Mouse (Mus musculus) thymus, adult 18-20 months (tissue): ENCODE measurements around the gene Fam214b.
A peak's percentile ranks its signal among the peaks of the same experiment; 100 is the strongest.

Experiments
- DNase-seq, 2 experiments: peaks; one replicate each; pipeline ENCODE4 v3.0.0; 2022; ENCODE audit warnings: mixed read lengths in 2 of 2

The Fam214b gene

GRCm38 (mm10) chr4:43005765-43006164, 40.3 kb downstream of the Fam214b start:
- DNase-seq = no peak

DNA sequence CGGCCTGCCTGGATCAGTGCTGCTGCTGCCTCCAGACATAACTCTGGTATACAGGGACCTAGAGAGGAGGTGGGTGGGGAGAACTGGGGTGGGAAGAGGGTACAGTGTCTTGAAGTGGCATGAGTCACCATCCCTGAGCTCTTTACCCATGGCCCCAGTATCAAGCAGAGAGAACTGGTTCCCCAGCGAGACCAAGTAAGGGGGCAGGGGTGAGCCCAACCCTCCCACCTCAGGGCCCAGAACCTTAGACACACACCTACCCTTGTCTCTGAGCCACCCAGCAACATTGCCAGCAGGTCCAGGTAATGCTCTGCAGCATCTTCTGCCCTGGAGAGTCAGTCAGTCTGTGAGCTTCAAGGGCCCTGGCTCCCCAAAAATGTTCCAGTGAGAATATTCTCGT, 41.1 kb downstream of the Fam214b start:
- no peak for DNase-seq

GRCm38 (mm10) chr4:43002756-43003439, 43.1 kb downstream of the Fam214b start:
- no peak for DNase-seq

DNA sequence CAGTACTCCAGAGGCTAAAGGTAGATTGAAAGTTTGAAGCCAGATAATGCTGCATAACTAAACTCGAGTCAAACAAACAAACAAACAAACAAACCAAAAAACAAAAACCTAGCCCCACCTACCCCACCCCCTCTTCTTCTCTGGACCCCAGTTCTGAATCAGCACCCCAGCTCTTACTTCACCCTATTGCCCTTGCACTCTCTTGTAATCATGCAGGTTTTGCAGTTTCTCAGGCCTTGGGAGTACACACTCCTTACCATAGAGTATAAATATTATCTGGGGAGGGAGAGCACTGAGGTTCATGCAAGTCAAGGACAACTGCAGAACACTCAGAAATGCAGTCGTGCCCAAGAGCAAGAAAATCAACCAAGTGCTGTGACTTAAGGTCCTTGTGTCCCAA, 44.7 kb downstream of the Fam214b start:
- no peak for DNase-seq

- DNase-seq = peak; percentile 98 to 99
Observed at GRCm38 (mm10) chr4:43000141-43000986, 45.7 kb downstream of the Fam214b start, which contains the start of gene Vcp. Vcp (minus strand) TSS chr4:43000507.

- DNase-seq = peak; percentile 61 to 66
Observed at GRCm38 (mm10) chr4:42999451-43000140, 46.4 kb downstream of the Fam214b start.

GRCm38 (mm10) chr4:42998022-42998421, 48.0 kb downstream of the Fam214b start:
- DNase-seq = no peak

DNA sequence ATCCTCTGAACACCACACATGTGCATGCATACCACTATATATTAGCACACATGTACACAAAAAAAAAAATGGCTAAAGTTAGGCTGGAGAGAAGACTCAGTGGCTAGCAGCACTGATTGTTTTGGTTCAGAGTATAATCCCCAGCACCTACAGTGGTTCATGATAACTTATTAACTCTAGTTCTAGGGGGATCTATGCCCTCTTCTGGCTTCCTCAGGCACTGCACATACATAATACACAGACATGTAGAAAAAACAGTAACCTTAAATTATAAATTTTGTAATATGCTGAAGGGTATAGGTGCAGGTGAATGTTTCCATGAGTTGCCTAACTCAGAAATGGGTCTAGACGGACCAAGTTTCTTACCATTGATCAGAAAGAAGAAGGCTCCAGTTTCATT, 57.7 kb downstream of the Fam214b start:
- no peak for DNase-seq
